Mouse (Mus musculus): ENCODE measurements around the gene Med11. TPM values are rescaled to one million over a fixed set of nuclear protein-coding genes. Genes with fewer than 3 reads are reported as not detected.

The Med11 gene
- polyA plus RNA-seq, 1 experiment: 1.1 TPM

DNA sequence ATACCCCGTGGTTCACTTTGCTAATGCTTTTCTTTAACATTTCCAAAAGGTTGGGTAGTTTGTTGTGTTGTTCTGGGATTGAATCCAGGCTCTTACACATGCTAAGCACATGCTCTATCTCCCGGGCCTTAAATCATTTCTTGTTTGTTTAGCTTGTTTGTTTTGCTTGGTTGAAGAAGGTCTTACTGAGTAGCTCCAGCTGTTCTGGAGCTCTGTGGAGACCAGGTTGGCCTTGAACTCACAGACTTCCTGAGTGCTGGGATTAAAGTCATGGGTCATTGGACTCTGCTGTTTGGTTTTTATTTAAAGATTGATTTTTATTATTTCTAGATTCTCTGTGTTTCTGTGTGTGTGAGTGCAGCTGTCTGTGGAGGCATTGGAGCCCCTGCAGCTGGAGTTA, 33.8 kb downstream of the Med11 start:
- TF ChIP-seq TAL1 (IDR thresholded peaks at IDR 0.05; ENCODE audit: low read length) (no peak), GATA1 (IDR thresholded peaks at IDR 0.05; ENCODE audit: low read length) (no peak)
- Histone ChIP-seq H3K27me3 (ENCODE audit: control insufficient read depth) (no peaks in the 10 kb centered on the region), H3K9me3 (ENCODE audit: control insufficient read depth, low read length) (no peaks in the 10 kb centered on the region), H3K4me1 (ENCODE audit: control insufficient read depth) (no peaks in the 10 kb centered on the region), H3K4me3 (replicated peaks) (no peak overlapping the region), H3K36me3 (ENCODE audit: control insufficient read depth) (no peaks in the 10 kb centered on the region)

- no peaks in the 10 kb centered on the region for H3K4me1 ChIP-seq (ENCODE audit: control insufficient read depth)
- TF ChIP-seq GATA1 (IDR thresholded peaks at IDR 0.05; ENCODE audit: low read length): no peak
- no peak for TF ChIP-seq TAL1 (IDR thresholded peaks at IDR 0.05; ENCODE audit: low read length)
- no peaks in the 10 kb centered on the region for H3K36me3 ChIP-seq (ENCODE audit: control insufficient read depth)
- H3K9me3 ChIP-seq (ENCODE audit: control insufficient read depth, low read length): no peaks in the 10 kb centered on the region; the same call in 1 of the 2 replicates
- H3K27me3 ChIP-seq (ENCODE audit: control insufficient read depth): no peaks in the 10 kb centered on the region
- no peak overlapping the region for H3K4me3 ChIP-seq (replicated peaks)
Measured at GRCm38 (mm10) chr11:70487816-70488215, 36.1 kb downstream of the Med11 start.

DNA sequence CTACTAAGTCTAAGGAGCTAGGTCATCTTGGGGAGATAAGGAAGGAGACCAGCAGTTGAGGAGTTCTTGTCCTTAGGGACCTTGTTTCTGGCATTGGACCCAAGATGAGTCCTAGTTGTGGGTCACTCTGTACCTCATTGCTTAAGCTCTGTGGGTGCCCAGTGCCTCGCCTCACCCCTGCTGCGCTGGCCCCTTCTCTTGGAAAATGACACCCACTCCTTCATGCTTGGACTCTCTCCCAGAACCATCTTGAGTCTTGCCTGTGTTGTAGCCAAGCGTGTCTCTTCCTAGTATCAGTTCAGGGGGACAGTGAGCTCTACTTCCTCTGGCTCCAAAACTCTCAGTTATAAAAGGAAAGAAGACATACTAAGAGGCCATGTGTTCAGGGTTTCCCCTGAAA, 37.4 kb downstream of the Med11 start:
- TF ChIP-seq GATA1 (IDR thresholded peaks at IDR 0.05; ENCODE audit: low read length) (no peak), TAL1 (IDR thresholded peaks at IDR 0.05; ENCODE audit: low read length) (no peak)
- H3K36me3 ChIP-seq (ENCODE audit: control insufficient read depth): no peaks in the 10 kb centered on the region
- no peaks in the 10 kb centered on the region; the same call in 1 of the 2 replicates for H3K9me3 ChIP-seq (ENCODE audit: control insufficient read depth, low read length)
- H3K4me1 ChIP-seq (ENCODE audit: control insufficient read depth): no peaks in the 10 kb centered on the region
- no peaks in the 10 kb centered on the region for H3K27me3 ChIP-seq (ENCODE audit: control insufficient read depth)
- H3K4me3 ChIP-seq (replicated peaks): no peak overlapping the region

GRCm38 (mm10) chr11:70489684-70490083, 38.0 kb downstream of the Med11 start:
- H3K27me3 ChIP-seq (ENCODE audit: control insufficient read depth): no peaks in the 10 kb centered on the region
- H3K4me3 ChIP-seq (replicated peaks): no peak overlapping the region
- TF ChIP-seq GATA1 (IDR thresholded peaks at IDR 0.05; ENCODE audit: low read length) (no peak), TAL1 (IDR thresholded peaks at IDR 0.05; ENCODE audit: low read length) (no peak)
- no peaks in the 10 kb centered on the region for H3K4me1 ChIP-seq (ENCODE audit: control insufficient read depth)
- no peaks in the 10 kb centered on the region; the same call in 1 of the 2 replicates for H3K9me3 ChIP-seq (ENCODE audit: control insufficient read depth, low read length)
- H3K36me3 ChIP-seq (ENCODE audit: control insufficient read depth): no peaks in the 10 kb centered on the region

GRCm38 (mm10) chr11:70499566-70500475, 48.1 kb downstream of the Med11 start:
- Histone ChIP-seq H3K36me3 (ENCODE audit: control insufficient read depth) (no peaks in the 10 kb centered on the region), H3K4me1 (ENCODE audit: control insufficient read depth) (peaks cover 1% of the 10 kb centered on the region), H3K9me3 (ENCODE audit: control insufficient read depth, low read length) (no peaks in the 10 kb centered on the region), H3K27me3 (ENCODE audit: control insufficient read depth) (no peaks in the 10 kb centered on the region), H3K4me3 (replicated peaks) (no peak overlapping the region)
- no peak for TF ChIP-seq GATA1 (IDR thresholded peaks at IDR 0.05; ENCODE audit: low read length)
- TF ChIP-seq TAL1 (IDR thresholded peaks at IDR 0.05; ENCODE audit: low read length): no peak

DNA sequence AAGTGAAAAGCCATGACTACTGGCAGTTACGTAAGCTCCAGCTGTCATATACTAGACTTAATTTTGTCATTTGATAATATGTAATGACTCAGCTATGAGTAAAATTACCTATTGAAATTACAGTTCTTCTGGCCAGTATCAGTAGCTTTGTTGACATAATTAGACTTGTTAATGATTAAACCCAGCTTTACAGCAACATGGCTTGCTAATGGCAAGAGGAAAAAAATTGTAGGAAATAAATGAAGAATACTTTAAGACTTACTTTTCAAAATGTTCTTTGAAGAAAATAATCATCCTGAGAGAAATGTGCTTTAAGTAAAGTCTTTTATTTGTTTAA, 48.7 kb downstream of the Med11 start:
- no peaks in the 10 kb centered on the region for H3K36me3 ChIP-seq (ENCODE audit: control insufficient read depth)
- H3K27me3 ChIP-seq (ENCODE audit: control insufficient read depth): no peaks in the 10 kb centered on the region
- no peak overlapping the region for H3K4me3 ChIP-seq (replicated peaks)
- H3K9me3 ChIP-seq (ENCODE audit: control insufficient read depth, low read length): no peaks in the 10 kb centered on the region
- no peak for TF ChIP-seq GATA1 (IDR thresholded peaks at IDR 0.05; ENCODE audit: low read length)
- no peak for TF ChIP-seq TAL1 (IDR thresholded peaks at IDR 0.05; ENCODE audit: low read length)
- peaks cover 8% of the 10 kb centered on the region for H3K4me1 ChIP-seq (ENCODE audit: control insufficient read depth)

- Histone ChIP-seq H3K27me3 (ENCODE audit: control insufficient read depth) (no peaks in the 10 kb centered on the region), H3K4me3 (replicated peaks) (no peak overlapping the region), H3K4me1 (ENCODE audit: control insufficient read depth) (peaks cover 12% of the 10 kb centered on the region), H3K9me3 (ENCODE audit: control insufficient read depth, low read length) (no peaks in the 10 kb centered on the region), H3K36me3 (ENCODE audit: control insufficient read depth) (no peaks in the 10 kb centered on the region)
- TF ChIP-seq GATA1 (IDR thresholded peaks at IDR 0.05; ENCODE audit: low read length) (no peak), TAL1 (IDR thresholded peaks at IDR 0.05; ENCODE audit: low read length) (no peak)
Measured at GRCm38 (mm10) chr11:70502018-70502417, 50.3 kb downstream of the Med11 start.

Other genes with a start within 250 kb of the Med11 start
- gene Slc16a11, start 239.2 kb upstream of the Med11 start, polyA plus RNA-seq (2012): not detected in 2 replicates
- gene Slc16a13, start 230.9 kb upstream of the Med11 start, polyA plus RNA-seq (2012): 1.5 and 2.3 TPM in 2 replicates
- 0.06 and 0.13 TPM in 2 replicates for gene Bcl6b, start 222.1 kb upstream of the Med11 start, polyA plus RNA-seq (2012)
- gene 0610010K14Rik, start 214.0 kb upstream of the Med11 start, polyA plus RNA-seq (2012): 9.8 and 17.9 TPM in 2 replicates
- gene Gm21988, start 212.1 kb upstream of the Med11 start, polyA plus RNA-seq (2012): 4.0 and 6.0 TPM in 2 replicates
- gene Rnasek, start 212.1 kb upstream of the Med11 start, polyA plus RNA-seq (2012): 23.7 and 29.0 TPM in 2 replicates
- gene Alox12, start 196.6 kb upstream of the Med11 start, polyA plus RNA-seq (2012): 0.03 and 0.05 TPM in 2 replicates
- not detected in 2 replicates for gene Alox12e, start 129.3 kb upstream of the Med11 start, polyA plus RNA-seq (2012)
- gene Alox15, start 99.9 kb upstream of the Med11 start, polyA plus RNA-seq (2012): 0.03 TPM in 1 of 2 replicates, not detected in the other
- gene Pelp1, start 41.9 kb upstream of the Med11 start, polyA plus RNA-seq (2012): 2.9 and 3.5 TPM in 2 replicates
- gene Arrb2, start 19.3 kb upstream of the Med11 start, polyA plus RNA-seq (2012): 7.9 and 11.5 TPM in 2 replicates
- gene Zmynd15, start 7.5 kb downstream of the Med11 start, polyA plus RNA-seq (2012): 0.02 TPM in 1 of 2 replicates, not detected in the other
- not detected in 2 replicates for gene Cxcl16, start 8.1 kb downstream of the Med11 start, polyA plus RNA-seq (2012)
- not detected in 2 replicates for gene Tm4sf5, start 53.3 kb downstream of the Med11 start, polyA plus RNA-seq (2012)
- gene Vmo1, start 62.7 kb downstream of the Med11 start, polyA plus RNA-seq (2012): not detected in 2 replicates
- gene Gltpd2, start 67.3 kb downstream of the Med11 start, polyA plus RNA-seq (2012): 0.10 TPM in 1 of 2 replicates, not detected in the other
- gene Psmb6, start 73.4 kb downstream of the Med11 start, polyA plus RNA-seq (2012): 27.3 and 29.9 TPM in 2 replicates
- gene Gm40193, start 81.0 kb downstream of the Med11 start, polyA plus RNA-seq (2012): not detected in 2 replicates
- gene Pld2, start 88.1 kb downstream of the Med11 start, polyA plus RNA-seq (2012): 0.01 TPM in 1 of 2 replicates, not detected in the other
- 1.1 and 1.2 TPM in 2 replicates for gene Mink1, start 111.0 kb downstream of the Med11 start, polyA plus RNA-seq (2012)
- not detected in 2 replicates for gene 4930544D05Rik, start 163.9 kb downstream of the Med11 start, polyA plus RNA-seq (2012)
- gene Chrne, start 167.3 kb downstream of the Med11 start, polyA plus RNA-seq (2012): 0.06 TPM in 1 of 2 replicates, not detected in the other
- 0.12 TPM in 2 replicates for gene Gp1ba, start 187.2 kb downstream of the Med11 start, polyA plus RNA-seq (2012)
- 24.0 and 33.2 TPM in 2 replicates for gene Rnf167, start 195.3 kb downstream of the Med11 start, polyA plus RNA-seq (2012)
- gene Slc25a11, start 195.6 kb downstream of the Med11 start, polyA plus RNA-seq (2012): 2.2 and 2.4 TPM in 2 replicates
- gene Pfn1, start 202.7 kb downstream of the Med11 start, polyA plus RNA-seq (2012): 240 and 308 TPM in 2 replicates
- 0.74 and 0.78 TPM in 2 replicates for gene Eno3, start 205.3 kb downstream of the Med11 start, polyA plus RNA-seq (2012)
- gene Spag7, start 217.5 kb downstream of the Med11 start, polyA plus RNA-seq (2012): 11.0 and 18.1 TPM in 2 replicates
- 0.30 and 0.36 TPM in 2 replicates for gene Camta2, start 236.2 kb downstream of the Med11 start, polyA plus RNA-seq (2012)
- not detected in 2 replicates for gene Inca1, start 248.2 kb downstream of the Med11 start, polyA plus RNA-seq (2012)
- gene Kif1c, start 248.6 kb downstream of the Med11 start, polyA plus RNA-seq (2012): 0.31 and 0.32 TPM in 2 replicates